Mouse (Mus musculus): ENCODE results near the gene Icam1.

Gene Icam1

GRCm38 (mm10) chr9:21067006-21067684 lies 51.4 kb downstream of the Icam1 start, which contains the start of gene Zglp1:
TSS of gene Zglp1 (minus strand) at chr9:21067093.
- no peak for DNase-seq

GRCm38 (mm10) chr9:21072641-21073040 lies 56.9 kb downstream of the Icam1 start:
- no peak for DNase-seq

- peak; percentile 89 for DNase-seq
These were observed 57.5 kb downstream of the Icam1 start, which contains the start of the genes Gm49373 and Fdx1l for GRCm38 (mm10) chr9:21073044-21073840. TSS of gene Gm49373 (minus strand) at chr9:21073096. TSS of gene Fdx1l (minus strand) at chr9:21073614.

- DNase-seq = no peak
These were observed 58.4 kb downstream of the Icam1 start for GRCm38 (mm10) chr9:21074173-21074572.

- no peak for DNase-seq
These were observed 59.8 kb downstream of the Icam1 start for GRCm38 (mm10) chr9:21075625-21076024.

Measured in cerebellum, adult 11-12 months (tissue).